25 mouse cellular contexts compared by ENCODE assay signal in the genomic region with DNA sequence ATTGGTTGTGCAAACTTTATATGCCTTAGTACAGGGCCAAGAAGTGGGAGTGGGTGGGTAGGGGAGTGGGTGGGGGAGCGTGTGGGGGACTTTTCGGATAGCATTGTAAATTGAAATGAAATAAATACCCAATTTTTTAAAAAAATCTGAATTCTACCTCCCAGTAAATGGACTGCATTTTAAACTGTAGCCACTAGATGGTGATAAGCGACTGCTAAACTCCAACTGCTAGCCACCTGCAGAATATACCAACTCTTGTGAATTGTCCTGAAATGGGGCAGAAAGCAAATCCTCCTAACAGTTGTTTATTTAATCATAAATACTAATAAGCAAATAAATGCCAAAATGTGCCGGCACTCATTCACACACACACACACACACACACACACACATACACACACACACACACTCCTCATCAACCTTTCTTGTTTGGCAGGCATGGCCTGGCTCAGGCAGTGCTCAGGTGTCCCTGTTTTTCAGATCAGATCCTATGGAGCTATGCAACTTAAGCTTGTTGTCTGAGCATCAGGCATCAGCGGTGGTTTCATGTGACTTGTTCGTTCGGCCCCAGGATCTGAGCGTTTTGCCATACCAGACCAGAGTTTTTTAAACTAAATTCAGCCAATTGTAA. TPM values are rescaled to one million over a fixed set of nuclear protein-coding genes. Genes with fewer than 3 reads are reported as not detected.
DNase-seq lines count a peak whose midpoint lies in the region; ATAC-seq and TF ChIP-seq lines count a peak whose summit lies in the region.
"Not testable (repeated sequence)": the region's sequence is repeated elsewhere in the genome, so short reads cannot be mapped to it uniquely, and the experiment has no call there.
"Had no signal": no experiment of that assay in that cellular context is flagged by ENCODE, and none has a peak within 500 bp of the region (broad histone marks: within the 10 kb centered on the region; RNA-seq: fewer than 3 reads in every experiment).

No protein-coding gene starts in this region.

- H3K9ac ChIP-seq in forebrain, embryonic 14.5 days (ENCODE audit: low read length); hindbrain, embryonic 16.5 days (ENCODE audit: low read depth, low read length); midbrain, embryonic 15.5 days; stomach, postnatal 0 days (ENCODE audit: low read length): not testable (repeated sequence)

- not testable (repeated sequence) for H3K27me3 ChIP-seq in forebrain, embryonic 14.5 days (replicated peaks; ENCODE audit: control insufficient read depth, insufficient read depth, low read length); hindbrain, embryonic 16.5 days (replicated peaks; ENCODE audit: control insufficient read depth, insufficient read depth, low read length); midbrain, embryonic 15.5 days (replicated peaks); stomach, postnatal 0 days (ENCODE audit: control insufficient read depth, insufficient read depth, low read length)

- TF ChIP-seq EP300 in stomach, postnatal 0 days (optimal IDR thresholded peaks at IDR 0.05): not testable (repeated sequence)

- not testable (repeated sequence) for H3K9me3 ChIP-seq in forebrain, embryonic 14.5 days (replicated peaks; ENCODE audit: control insufficient read depth, low read length); hindbrain, embryonic 16.5 days (ENCODE audit: control insufficient read depth, low read length); midbrain, embryonic 15.5 days; stomach, postnatal 0 days (ENCODE audit: control insufficient read depth, low read length)

- intact Hi-C loops in left cerebral cortex, adult 2 months (cut with DNase I): loop anchor here (2.0 to 5.0 kb wide), 3 partner anchors 129 to 735 kb away; no protein-coding TSS in a partner anchor

- not testable (repeated sequence) for DNase-seq in forebrain, embryonic 14.5 days (ENCODE audit: low spot score); left cerebral cortex, adult 2 months (ENCODE audit: extremely low spot score in 1 of 2, low spot score in 2 of 2); stomach, postnatal 0 days (ENCODE audit: low spot score)
- DNase-seq in heart, adult 11 months: peak; percentile 43

- H3K4me2 ChIP-seq in forebrain, embryonic 14.5 days (ENCODE audit: low read length); hindbrain, embryonic 16.5 days (ENCODE audit: low read length); midbrain, embryonic 15.5 days; stomach, postnatal 0 days (replicated peaks; ENCODE audit: low read depth): not testable (repeated sequence)

- 41% methylated on average over 8 of the region's 8 CpGs for WGBS in forebrain, embryonic 14.5 days
- 45% methylated on average over 8 of the region's 8 CpGs for WGBS in hindbrain, embryonic 16.5 days
- WGBS in midbrain, embryonic 15.5 days: 44% methylated on average over 8 of the region's 8 CpGs
- WGBS in stomach, postnatal 0 days: 40% methylated on average over 8 of the region's 8 CpGs

- H3K36me3 ChIP-seq in forebrain, embryonic 14.5 days (ENCODE audit: control insufficient read depth, insufficient read depth, low read length); hindbrain, embryonic 16.5 days (ENCODE audit: control insufficient read depth, insufficient read depth, low read length); midbrain, embryonic 15.5 days (replicated peaks); stomach, postnatal 0 days (ENCODE audit: control insufficient read depth, insufficient read depth, low read length): not testable (repeated sequence)

- ATAC-seq in common myeloid progenitor, adult 5-6 weeks (replicated peaks; ENCODE audit: low read depth, poor library complexity, severe bottlenecking): peak; percentile 83; the same call in 1 of the 2 replicates
- ATAC-seq in forebrain, embryonic 14.5 days: peak; percentile 60
- peak; percentile 80; the same call in 1 of the 2 replicates for ATAC-seq in hindbrain, embryonic 16.5 days
- peak; percentile 78 for ATAC-seq in midbrain, embryonic 15.5 days (replicated peaks)
- not testable (repeated sequence) for ATAC-seq in stomach, postnatal 0 days (ENCODE audit: low FRiP score, low TSS enrichment)

- not testable (repeated sequence) for H3K4me1 ChIP-seq in forebrain, embryonic 14.5 days (ENCODE audit: control insufficient read depth, insufficient read depth, low read length); hindbrain, embryonic 16.5 days (ENCODE audit: control insufficient read depth, insufficient read depth, low read depth, low read length); midbrain, embryonic 15.5 days; stomach, postnatal 0 days (replicated peaks; ENCODE audit: control insufficient read depth, insufficient read depth)

- TF ChIP-seq CTCF in left cerebral cortex, adult 2 months (IDR thresholded peaks at IDR 0.05): peak; percentile 33
- peak; percentile 30 for TF ChIP-seq CTCF in stomach, postnatal 0 days (IDR thresholded peaks at IDR 0.05; ENCODE audit: low read depth)

- not testable (repeated sequence) for H3K27ac ChIP-seq in forebrain, embryonic 14.5 days (ENCODE audit: low read depth, low read length); hindbrain, embryonic 16.5 days (ENCODE audit: low read depth, low read length); left cerebral cortex, adult 2 months; midbrain, embryonic 15.5 days; stomach, postnatal 0 days (replicated peaks)

- not testable (repeated sequence) for H3K4me3 ChIP-seq in forebrain, embryonic 14.5 days (ENCODE audit: low read depth, low read length); hindbrain, embryonic 16.5 days (ENCODE audit: low read length); left cerebral cortex, adult 2 months; midbrain, embryonic 15.5 days; stomach, postnatal 0 days (ENCODE audit: low read depth, low read length)

RNA-seq across cellular contexts. Expression of gene Pgk2, which starts 50.6 kb away (rescaled TPM):
- total RNA-seq in common myeloid progenitor, adult 5-6 weeks (2017): not detected in 2 replicates
- polyA plus RNA-seq in forebrain, embryonic 14.5 days (2014; fragmentation: Nextera tagmentation; extraction: Ambion mirVana): not detected in 2 replicates
- not detected in 2 replicates for polyA plus RNA-seq in hindbrain, embryonic 16.5 days (2015; fragmentation: Nextera tagmentation; extraction: Ambion mirVana)
- not detected for total RNA-seq in left cerebral cortex, adult 2 months (2021)
- not detected in 2 replicates for polyA plus RNA-seq in midbrain, embryonic 15.5 days (2015; fragmentation: Nextera tagmentation; extraction: Ambion mirVana)
- not detected in 2 replicates for polyA plus RNA-seq in stomach, postnatal 0 days (2015; fragmentation: Nextera tagmentation; extraction: Ambion mirVana)
- total RNA-seq: adrenal gland, adult 18-20 months; adrenal gland, postnatal 25 days; gastrocnemius, postnatal 10 days; heart, postnatal 25 days; left cerebral cortex, postnatal 14 days had no signal
- polyA plus RNA-seq: CD4-positive, CD25-positive, alpha-beta regulatory T cell, adult 4 months; embryonic facial prominence, embryonic 14.5 days; erythroblast, embryonic 14.5 days; heart, embryonic 10.5 days; heart, embryonic 15.5 days; hindbrain, embryonic 13.5 days; intestine, embryonic 15.5 days; large intestine, adult 2 months; limb, embryonic 11.5 days; liver, embryonic 14.5 days; lung, adult 2 months; macrophage; stomach, embryonic 16.5 days had no signal
